Mouse (Mus musculus) forebrain, embryonic 12.5 days (tissue): Measurements from ENCODE around the gene Trmt13. TPM values are rescaled to one million over a fixed set of nuclear protein-coding genes. Genes with fewer than 3 reads are reported as not detected.

Source experiments
- polyA plus RNA-seq: library from polyadenylated mRNA; unstranded; fragments of >200 nt; fragmentation: Nextera tagmentation; extraction: Ambion mirVana; gene quantifications from 2 replicates; pipeline ENCODE4 v1.2.1, GENCODE M21; 2016

Gene Trmt13
- polyA plus RNA-seq, 1 experiment from 2014 or later: 30.7 TPM

Other genes with a start within 250 kb of the Trmt13 start
- 21.6 and 23.2 TPM in 2 replicates for gene Cdc14a, start 190.6 kb downstream of the Trmt13 start, polyA plus RNA-seq
- 108 TPM in 2 replicates for gene Rtca, start 106.4 kb downstream of the Trmt13 start, polyA plus RNA-seq
- gene Dbt, start 101.5 kb downstream of the Trmt13 start, polyA plus RNA-seq: 12.6 and 13.0 TPM in 2 replicates
- 0.47 and 0.70 TPM in 2 replicates for gene Lrrc39, start 51.6 kb downstream of the Trmt13 start, polyA plus RNA-seq
- 36.0 and 37.1 TPM in 2 replicates for gene Sass6, start 19.6 kb downstream of the Trmt13 start, polyA plus RNA-seq
- gene Mfsd14a, start 48.1 kb upstream of the Trmt13 start, polyA plus RNA-seq: 77.6 and 79.3 TPM in 2 replicates
- 0.81 TPM in 1 of 2 replicates, not detected in the other for gene Gm43191, start 66.7 kb upstream of the Trmt13 start, polyA plus RNA-seq
- 8.0 and 10.2 TPM in 2 replicates for gene Slc35a3, start 98.2 kb upstream of the Trmt13 start, polyA plus RNA-seq
- 15.9 and 16.3 TPM in 2 replicates for gene Agl, start 193.6 kb upstream of the Trmt13 start, polyA plus RNA-seq
- gene Frrs1, start 244.9 kb upstream of the Trmt13 start, polyA plus RNA-seq: 6.3 and 6.5 TPM in 2 replicates